Mouse (Mus musculus): ENCODE data around the gene Lin7a.

GRCm38 (mm10) chr10:107252503-107252815, 19.0 kb upstream of the Lin7a start:
- TF ChIP-seq CTCF (IDR thresholded peaks at IDR 0.05; ENCODE audit: low read depth) = no peak
- TF ChIP-seq EP300 (optimal IDR thresholded peaks at IDR 0.05) = no peak
